Mouse (Mus musculus): ENCODE measurements around the gene Gpr62. TPM values are rescaled to one million over a fixed set of nuclear protein-coding genes. Genes with fewer than 3 reads are reported as not detected.
A peak's percentile ranks its signal among the peaks of the same experiment; 100 is the strongest.

Gpr62 gene
- polyA plus RNA-seq, 1 experiment: 0.39 TPM

DNA sequence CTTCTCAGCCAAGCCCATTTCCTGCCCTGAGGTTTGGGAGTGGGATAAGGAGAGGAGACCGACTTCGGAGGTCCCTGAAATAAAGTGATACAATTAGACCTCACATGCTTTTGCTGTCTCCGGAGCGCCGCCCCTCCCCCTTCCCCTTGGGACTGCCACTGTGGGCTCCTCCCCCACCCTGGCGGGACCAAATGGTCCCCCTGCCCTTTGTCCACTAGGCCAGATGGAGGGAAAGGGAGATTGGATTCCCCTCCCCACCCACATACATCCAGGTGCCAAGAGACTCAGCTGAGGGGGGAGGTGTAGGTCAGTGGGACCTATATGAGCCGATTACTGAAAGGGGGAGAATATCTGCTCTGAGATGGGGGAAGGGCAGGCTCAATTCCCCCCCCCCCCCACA is 12.9 kb downstream of the Gpr62 start:
- TF ChIP-seq FLI1 (IDR thresholded peaks at IDR 0.05; ENCODE audit: low read length): no peak
- no peak for TF ChIP-seq GATA1 (IDR thresholded peaks at IDR 0.05; ENCODE audit: borderline replicate concordance, low read length)
- no peaks in the 10 kb centered on the region for H3K9me3 ChIP-seq
- peaks cover 69% of the 10 kb centered on the region for H3K27me3 ChIP-seq (replicated peaks)
- no peaks in the 10 kb centered on the region for H3K36me3 ChIP-seq (replicated peaks; ENCODE audit: low read length)
- H3K4me3 ChIP-seq (replicated peaks): no peak overlapping the region
- peaks cover 47% of the 10 kb centered on the region for H3K4me1 ChIP-seq

- Histone ChIP-seq H3K9me3 (no peaks in the 10 kb centered on the region), H3K4me3 (replicated peaks) (no peak overlapping the region), H3K36me3 (replicated peaks; ENCODE audit: low read length) (no peaks in the 10 kb centered on the region), H3K27me3 (replicated peaks) (peaks cover 64% of the 10 kb centered on the region), H3K4me1 (peaks cover 51% of the 10 kb centered on the region)
- TF ChIP-seq GATA1 (IDR thresholded peaks at IDR 0.05; ENCODE audit: borderline replicate concordance, low read length): no peak
- TF ChIP-seq FLI1 (IDR thresholded peaks at IDR 0.05; ENCODE audit: low read length): no peak
Observed at GRCm38 (mm10) chr9:106452351-106452750, 13.4 kb downstream of the Gpr62 start.

DNA sequence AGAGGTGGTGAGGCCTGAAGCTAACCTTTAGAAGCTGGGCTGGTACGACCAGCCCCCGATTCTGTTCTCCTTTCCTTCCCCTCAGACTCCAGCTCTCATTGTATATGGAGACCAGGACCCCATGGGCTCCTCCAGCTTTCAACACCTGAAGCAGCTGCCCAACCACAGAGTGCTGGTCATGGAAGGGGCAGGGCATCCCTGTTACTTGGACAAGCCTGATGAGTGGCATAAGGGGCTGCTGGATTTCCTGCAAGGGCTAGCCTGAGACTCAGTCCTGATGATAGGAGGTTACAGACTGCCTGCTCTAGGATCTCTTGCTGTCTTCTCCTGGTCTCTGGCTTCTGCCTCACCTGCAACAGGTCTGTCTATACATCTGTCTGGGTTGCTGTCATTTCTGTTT is 13.8 kb downstream of the Gpr62 start:
- Histone ChIP-seq H3K27me3 (replicated peaks) (peaks cover 60% of the 10 kb centered on the region), H3K9me3 (no peaks in the 10 kb centered on the region), H3K4me1 (peaks cover 55% of the 10 kb centered on the region), H3K4me3 (replicated peaks) (no peak overlapping the region), H3K36me3 (replicated peaks; ENCODE audit: low read length) (no peaks in the 10 kb centered on the region)
- TF ChIP-seq FLI1 (IDR thresholded peaks at IDR 0.05; ENCODE audit: low read length) (no peak), GATA1 (IDR thresholded peaks at IDR 0.05; ENCODE audit: borderline replicate concordance, low read length) (no peak)

DNA sequence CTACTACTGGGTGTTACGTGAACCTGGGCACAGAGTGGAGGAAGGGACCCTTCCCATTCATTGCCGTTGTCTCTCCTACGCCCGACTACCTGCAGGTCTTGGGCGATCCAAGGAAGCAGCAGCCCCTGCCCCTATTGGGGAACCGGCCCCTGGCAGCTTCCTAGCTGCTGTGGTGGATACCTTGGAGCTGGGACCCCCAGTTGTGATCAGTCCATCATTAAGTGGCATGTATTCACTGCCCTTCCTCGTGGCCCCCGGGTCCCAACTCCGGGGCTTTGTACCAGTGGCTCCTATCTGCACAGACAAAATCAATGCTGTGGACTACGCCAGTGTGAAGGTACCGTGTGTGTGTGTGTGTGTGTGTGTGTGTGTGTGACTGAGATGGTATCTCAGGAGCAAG is 14.4 kb downstream of the Gpr62 start:
- peaks cover 60% of the 10 kb centered on the region for H3K4me1 ChIP-seq
- TF ChIP-seq FLI1 (IDR thresholded peaks at IDR 0.05; ENCODE audit: low read length) (no peak), GATA1 (IDR thresholded peaks at IDR 0.05; ENCODE audit: borderline replicate concordance, low read length) (no peak)
- H3K9me3 ChIP-seq: no peaks in the 10 kb centered on the region
- peaks cover 54% of the 10 kb centered on the region for H3K27me3 ChIP-seq (replicated peaks)
- no peaks in the 10 kb centered on the region for H3K36me3 ChIP-seq (replicated peaks; ENCODE audit: low read length)
- no peak overlapping the region for H3K4me3 ChIP-seq (replicated peaks)

GRCm38 (mm10) chr9:106450661-106451060 is 15.1 kb downstream of the Gpr62 start:
- Histone ChIP-seq H3K4me3 (replicated peaks) (no peak overlapping the region), H3K4me1 (peaks cover 57% of the 10 kb centered on the region), H3K27me3 (replicated peaks) (peaks cover 47% of the 10 kb centered on the region), H3K9me3 (no peaks in the 10 kb centered on the region), H3K36me3 (replicated peaks; ENCODE audit: low read length) (no peaks in the 10 kb centered on the region)
- TF ChIP-seq GATA1 (IDR thresholded peaks at IDR 0.05; ENCODE audit: borderline replicate concordance, low read length): no peak

GRCm38 (mm10) chr9:106449947-106450346 is 15.8 kb downstream of the Gpr62 start:
- TF ChIP-seq FLI1 (IDR thresholded peaks at IDR 0.05; ENCODE audit: low read length) (no peak), GATA1 (IDR thresholded peaks at IDR 0.05; ENCODE audit: borderline replicate concordance, low read length) (no peak)
- no peak overlapping the region for H3K4me3 ChIP-seq (replicated peaks)
- no peaks in the 10 kb centered on the region for H3K36me3 ChIP-seq (replicated peaks; ENCODE audit: low read length)
- H3K27me3 ChIP-seq (replicated peaks): peaks cover 41% of the 10 kb centered on the region
- peaks cover 52% of the 10 kb centered on the region for H3K4me1 ChIP-seq
- no peaks in the 10 kb centered on the region for H3K9me3 ChIP-seq

DNA sequence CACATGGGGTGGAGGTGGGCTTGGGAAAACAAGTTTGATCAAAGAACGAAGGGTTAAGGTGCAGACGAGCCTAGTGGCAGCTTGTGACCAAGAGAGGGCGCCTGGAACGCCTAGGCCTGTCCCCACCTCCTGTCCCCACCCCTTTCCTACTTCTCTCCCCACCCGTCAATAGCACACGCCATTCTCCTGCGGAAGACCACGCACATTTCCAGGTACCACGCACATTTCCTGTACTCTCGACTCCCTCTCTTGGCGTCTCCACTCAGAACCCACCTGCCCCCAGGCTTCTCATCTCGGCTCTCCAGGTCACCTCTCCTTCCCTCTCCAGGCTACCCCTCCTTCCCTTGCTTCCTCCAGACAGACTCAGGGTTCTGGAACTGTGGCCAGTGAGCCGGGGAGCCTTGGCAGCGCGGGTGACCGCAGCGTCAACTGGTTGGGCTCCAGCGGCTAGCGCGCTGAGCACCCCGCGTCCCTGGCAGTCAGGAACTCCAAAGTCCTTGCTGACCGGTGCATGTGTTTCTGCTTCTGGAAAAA is 17.2 kb downstream of the Gpr62 start:
- TF ChIP-seq FLI1 (IDR thresholded peaks at IDR 0.05; ENCODE audit: low read length) (no peak), GATA1 (IDR thresholded peaks at IDR 0.05; ENCODE audit: borderline replicate concordance, low read length) (no peak)
- Histone ChIP-seq H3K36me3 (replicated peaks; ENCODE audit: low read length) (no peaks in the 10 kb centered on the region), H3K4me1 (peaks cover 42% of the 10 kb centered on the region), H3K27me3 (replicated peaks) (peaks cover 31% of the 10 kb centered on the region), H3K4me3 (replicated peaks) (peak overlapping the region; percentile 92), H3K9me3 (no peaks in the 10 kb centered on the region)

DNA sequence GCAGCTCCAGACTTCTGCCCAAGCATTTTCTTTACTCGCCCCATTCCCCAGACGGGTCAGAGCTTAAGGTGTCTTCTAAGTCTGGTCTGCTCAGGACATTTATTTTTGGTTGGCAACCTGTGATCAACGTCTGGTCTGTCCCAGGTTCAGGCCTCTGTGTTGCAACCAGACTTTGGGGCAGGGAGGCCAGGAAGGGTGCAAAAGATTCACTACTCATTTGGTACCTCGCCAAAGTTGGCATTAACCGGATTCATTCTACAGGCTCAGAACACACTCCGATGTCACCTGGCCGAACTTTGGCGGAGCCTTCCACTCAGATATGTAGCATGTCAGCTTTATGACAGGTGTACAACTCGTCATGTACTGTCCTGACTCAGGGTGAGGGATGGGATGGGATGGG is 17.8 kb downstream of the Gpr62 start:
- H3K36me3 ChIP-seq (replicated peaks; ENCODE audit: low read length): no peaks in the 10 kb centered on the region
- H3K4me1 ChIP-seq: peaks cover 37% of the 10 kb centered on the region
- no peaks in the 10 kb centered on the region for H3K9me3 ChIP-seq
- TF ChIP-seq GATA1 (IDR thresholded peaks at IDR 0.05; ENCODE audit: borderline replicate concordance, low read length) (no peak), FLI1 (IDR thresholded peaks at IDR 0.05; ENCODE audit: low read length) (no peak)
- H3K27me3 ChIP-seq (replicated peaks): peaks cover 26% of the 10 kb centered on the region
- H3K4me3 ChIP-seq (replicated peaks): peak overlapping the region; percentile 92

DNA sequence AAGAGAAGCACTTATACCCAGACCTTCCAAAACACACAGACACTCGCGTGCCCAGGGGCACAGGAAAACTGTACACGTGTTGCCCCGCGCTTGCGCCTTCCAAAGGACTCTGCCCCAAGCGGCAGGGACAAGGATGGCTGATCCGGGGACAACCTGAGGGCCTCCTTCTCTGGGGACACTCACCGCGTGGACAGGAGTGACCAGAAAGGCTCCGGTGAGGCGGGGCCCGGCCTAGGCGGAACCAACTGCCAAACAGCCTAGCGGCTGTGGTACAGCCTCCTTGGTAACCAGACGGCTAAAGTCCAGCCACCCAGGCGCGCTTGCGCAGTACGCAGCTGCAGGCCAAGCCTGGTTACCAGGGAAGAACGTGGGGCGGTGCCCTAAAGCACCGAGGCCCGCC is 18.4 kb downstream of the Gpr62 start, which contains the start of the genes Abhd14b and Abhd14a:
TSS of gene Abhd14b (plus strand) at position 112 of the 400 bp plus-strand sequence.
TSS of gene Abhd14a (minus strand) at position 331 of the 400 bp plus-strand sequence.
- Histone ChIP-seq H3K36me3 (replicated peaks; ENCODE audit: low read length) (no peaks in the 10 kb centered on the region), H3K9me3 (no peaks in the 10 kb centered on the region), H3K27me3 (replicated peaks) (peaks cover 21% of the 10 kb centered on the region), H3K4me3 (replicated peaks) (peak within 1 kb of the TSS; percentile 92), H3K4me1 (peaks cover 34% of the 10 kb centered on the region)
- TF ChIP-seq GATA1 (IDR thresholded peaks at IDR 0.05; ENCODE audit: borderline replicate concordance, low read length): no peak
- no peak for TF ChIP-seq FLI1 (IDR thresholded peaks at IDR 0.05; ENCODE audit: low read length)

DNA sequence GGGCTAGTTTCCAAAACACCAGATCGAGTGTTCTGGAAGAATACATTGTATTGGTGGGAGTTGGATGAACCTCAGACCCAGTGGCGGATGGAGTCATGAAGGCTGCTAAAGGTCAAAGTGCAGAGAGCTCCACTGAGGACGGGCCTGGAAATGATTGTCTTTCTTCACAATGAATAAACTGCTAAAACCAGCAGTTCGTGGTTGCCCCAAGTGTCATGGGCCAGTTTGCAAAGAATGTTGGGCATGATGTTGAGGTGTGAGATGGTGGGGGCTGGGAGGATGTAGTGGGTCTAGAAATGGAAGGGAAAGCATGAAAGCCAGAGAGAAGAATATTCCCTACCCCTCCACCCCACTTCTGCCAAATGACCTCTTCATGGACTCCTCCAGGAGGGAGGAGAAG is 20.9 kb downstream of the Gpr62 start:
- Histone ChIP-seq H3K9me3 (no peaks in the 10 kb centered on the region), H3K36me3 (replicated peaks; ENCODE audit: low read length) (no peaks in the 10 kb centered on the region), H3K27me3 (replicated peaks) (peaks cover 7% of the 10 kb centered on the region), H3K4me1 (peaks cover 31% of the 10 kb centered on the region), H3K4me3 (replicated peaks) (no peak overlapping the region)
- TF ChIP-seq FLI1 (IDR thresholded peaks at IDR 0.05; ENCODE audit: low read length) (no peak), GATA1 (IDR thresholded peaks at IDR 0.05; ENCODE audit: borderline replicate concordance, low read length) (no peak)

DNA sequence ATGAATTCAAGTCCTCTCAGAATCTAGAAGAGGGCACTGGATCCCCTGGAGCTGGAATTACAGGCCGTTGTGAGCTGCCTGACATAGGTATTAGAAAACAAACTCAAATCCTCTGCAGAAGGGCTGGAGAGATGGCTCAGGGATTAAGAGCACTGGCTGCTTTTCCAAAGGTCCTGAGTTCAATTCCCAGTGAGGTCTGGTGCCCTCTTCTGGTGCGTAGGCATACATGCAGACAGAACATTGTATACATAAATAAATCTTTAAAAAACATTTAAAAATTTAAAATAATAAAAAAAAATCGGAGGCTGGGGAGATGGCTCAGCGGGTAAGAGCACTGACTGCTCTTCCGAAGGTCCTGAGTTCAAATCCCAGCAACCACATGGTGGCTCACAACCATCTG is 23.1 kb downstream of the Gpr62 start:
- Histone ChIP-seq H3K4me3 (replicated peaks) (no peak overlapping the region), H3K4me1 (peaks cover 30% of the 10 kb centered on the region), H3K9me3 (no peaks in the 10 kb centered on the region), H3K27me3 (replicated peaks) (peaks cover 7% of the 10 kb centered on the region), H3K36me3 (replicated peaks; ENCODE audit: low read length) (no peaks in the 10 kb centered on the region)
- TF ChIP-seq GATA1 (IDR thresholded peaks at IDR 0.05; ENCODE audit: borderline replicate concordance, low read length) (no peak), FLI1 (IDR thresholded peaks at IDR 0.05; ENCODE audit: low read length) (no peak)
